In the genomic region with DNA sequence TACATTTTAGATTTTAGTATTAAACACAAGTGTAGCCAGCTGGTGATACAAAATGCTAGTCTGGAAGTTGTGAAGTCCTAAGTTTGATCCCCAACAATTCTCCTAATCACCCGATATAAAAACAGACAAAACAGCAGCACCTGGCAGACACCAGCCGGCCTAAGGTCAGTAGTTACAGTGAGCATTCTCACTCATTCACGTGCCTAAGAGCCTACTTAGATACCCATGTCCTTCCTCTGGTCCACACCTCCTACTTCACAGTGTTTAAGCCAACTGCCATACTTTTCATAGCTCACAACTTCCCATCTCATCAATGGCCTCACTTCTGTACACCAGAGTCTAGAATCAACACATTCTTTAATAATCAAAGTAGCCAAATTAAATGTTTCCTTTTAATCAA, we compare ENCODE assay signal across 26 mouse cellular contexts.
"Had no signal": no experiment of that assay in that cellular context is flagged by ENCODE, and none has a peak within 500 bp of the region (broad histone marks: within the 10 kb centered on the region; RNA-seq: fewer than 3 reads in every experiment).

No protein-coding gene starts in this region.

- ATAC-seq: forebrain, embryonic 13.5 days; forebrain, embryonic 14.5 days; forebrain, embryonic 15.5 days; forebrain, embryonic 16.5 days had no signal

- H3K4me1 ChIP-seq: embryonic facial prominence, embryonic 10.5 days; embryonic facial prominence, embryonic 12.5 days; embryonic facial prominence, embryonic 13.5 days; embryonic facial prominence, embryonic 15.5 days; forebrain, embryonic 10.5 days; forebrain, embryonic 12.5 days; forebrain, embryonic 13.5 days; forebrain, embryonic 15.5 days; heart, embryonic 10.5 days had no signal

- H3K9me3 ChIP-seq: embryonic facial prominence, embryonic 10.5 days; embryonic facial prominence, embryonic 12.5 days; embryonic facial prominence, embryonic 13.5 days; embryonic facial prominence, embryonic 15.5 days; forebrain, embryonic 10.5 days; forebrain, embryonic 12.5 days; forebrain, embryonic 13.5 days; forebrain, embryonic 15.5 days; heart, embryonic 10.5 days had no signal

- H3K27ac ChIP-seq: embryonic facial prominence, embryonic 10.5 days; embryonic facial prominence, embryonic 12.5 days; embryonic facial prominence, embryonic 13.5 days; embryonic facial prominence, embryonic 15.5 days; forebrain, embryonic 10.5 days; forebrain, embryonic 12.5 days; forebrain, embryonic 13.5 days; forebrain, embryonic 15.5 days; gastrocnemius, adult 2 months; heart, adult 2 months; heart, embryonic 10.5 days had no signal

- H3K9ac ChIP-seq: embryonic facial prominence, embryonic 12.5 days; embryonic facial prominence, embryonic 13.5 days; embryonic facial prominence, embryonic 15.5 days; forebrain, embryonic 12.5 days; forebrain, embryonic 13.5 days; forebrain, embryonic 15.5 days had no signal

- DNase-seq: cerebellum, adult 9-10 months; cerebellum, adult 9-11 months; cerebellum, postnatal 10 days; cerebellum, postnatal 14 days; cerebellum, postnatal 25 days; cerebellum, postnatal 36 days; embryo, embryonic 11 days; gastrocnemius, adult 2 months; gastrocnemius, postnatal 10 days; gastrocnemius, postnatal 14 days; gastrocnemius, postnatal 25 days; gastrocnemius, postnatal 36 days; heart, adult 18-20 months; heart, adult 2 months had no signal

- H3K4me2 ChIP-seq: embryonic facial prominence, embryonic 12.5 days; embryonic facial prominence, embryonic 13.5 days; embryonic facial prominence, embryonic 15.5 days; forebrain, embryonic 12.5 days; forebrain, embryonic 13.5 days; forebrain, embryonic 15.5 days had no signal

- H3K4me3 ChIP-seq: embryonic facial prominence, embryonic 10.5 days; embryonic facial prominence, embryonic 12.5 days; embryonic facial prominence, embryonic 13.5 days; embryonic facial prominence, embryonic 15.5 days; erythroblast, embryonic 14.5 days; forebrain, embryonic 10.5 days; forebrain, embryonic 12.5 days; forebrain, embryonic 13.5 days; forebrain, embryonic 15.5 days; gastrocnemius, adult 2 months; heart, adult 2 months; heart, embryonic 10.5 days had no signal

- H3K27me3 ChIP-seq: embryonic facial prominence, embryonic 12.5 days; embryonic facial prominence, embryonic 13.5 days; embryonic facial prominence, embryonic 15.5 days; forebrain, embryonic 12.5 days; forebrain, embryonic 13.5 days; forebrain, embryonic 15.5 days had no signal
